Mouse (Mus musculus) MEL (cell line): ENCODE data around the gene Plekhg1. TPM values are rescaled to one million over a fixed set of nuclear protein-coding genes. Genes with fewer than 3 reads are reported as not detected.

Experiments used
- DNase-seq: peaks from one replicate; pipeline ENCODE4 v3.0.0; 2011; ENCODE audit warnings: low read depth, low spot score
- H3K27ac ChIP-seq: 2 replicates; pipeline ENCODE4 v1.5.1; 2012; ENCODE audit warnings: low read depth, mild to moderate bottlenecking, control low read depth, low read length, moderate library complexity; ENCODE audit not compliant: control insufficient read depth
- H3K27me3 ChIP-seq, 2 experiments: fragments of 150-350 bp in 1 of 2; sonication (generic) in 1 of 2; 2 replicates each; pipeline ENCODE4 v1.6.1; 2012; ENCODE audit warnings: low read length in 2 of 2, mild to moderate bottlenecking in 2 of 2, improper control_type of control experiment in 1 of 2, moderate library complexity in 1 of 2; ENCODE audit not compliant: insufficient read depth in 2 of 2, control insufficient read depth in 1 of 2
- H3K36me3 ChIP-seq, 2 experiments: 2 replicates each; pipeline ENCODE4 v1.6.1; 2012 to 2014; ENCODE audit warnings: low read length in 2 of 2, improper control_type of control experiment in 1 of 2, inconsistent platforms in 1 of 2, mild to moderate bottlenecking in 1 of 2; ENCODE audit not compliant: insufficient read depth in 2 of 2, control insufficient read depth in 1 of 2
- H3K4me1 ChIP-seq, 2 experiments: fragments of 150-350 bp in 1 of 2; sonication (generic) in 1 of 2; 2 replicates each; pipeline ENCODE4 v1.6.1; 2012; ENCODE audit warnings: low read length in 2 of 2, improper control_type of control experiment in 1 of 2, mild to moderate bottlenecking in 1 of 2; ENCODE audit not compliant: insufficient read depth in 2 of 2, control insufficient read depth in 1 of 2
- H3K4me3 ChIP-seq, 2 experiments: fragments of 150-350 bp in 1 of 2; sonication (generic) in 1 of 2; 2 replicates each; pipeline ENCODE4 v1.5.1; 2012; ENCODE audit warnings: low read depth in 2 of 2, low read length in 2 of 2, mild to moderate bottlenecking in 2 of 2, moderate library complexity in 2 of 2, control low read depth in 1 of 2, improper control_type of control experiment in 1 of 2; ENCODE audit not compliant: control insufficient read depth in 1 of 2, insufficient read depth in 1 of 2
- H3K79me2 ChIP-seq: 2 replicates; pipeline ENCODE4 v1.6.1; 2012; ENCODE audit warnings: mild to moderate bottlenecking, low read length, moderate library complexity; ENCODE audit not compliant: control insufficient read depth, poor library complexity, insufficient read depth
- H3K9ac ChIP-seq: 2 replicates; pipeline ENCODE4 v1.6.1; 2012; ENCODE audit warnings: low read depth, mild to moderate bottlenecking, control low read depth, low read length, moderate library complexity; ENCODE audit not compliant: control insufficient read depth, poor library complexity, severe bottlenecking
- H3K9me3 ChIP-seq: fragments of 150-350 bp; sonication (generic); replicated peaks from 2 replicates; pipeline ENCODE4 v1.6.1; 2012; ENCODE audit warnings: mild to moderate bottlenecking, low read length, improper control_type of control experiment, moderate library complexity; ENCODE audit not compliant: insufficient read depth
- CHD1 ChIP-seq: IDR thresholded peaks from 2 replicates; pipeline ENCODE4 v1.6.1; 2012; ENCODE audit warnings: low read depth, mild to moderate bottlenecking, inconsistent platforms, low read length, improper control_type of control experiment
- CHD2 ChIP-seq: IDR thresholded peaks from 2 replicates; pipeline ENCODE4 v1.6.1; 2011; ENCODE audit warnings: low read length, improper control_type of control experiment
- CTCF ChIP-seq, 3 experiments: IDR thresholded peaks in 2 of 3; conservative IDR thresholded peaks in 1 of 3; 2 replicates each; pipeline ENCODE4 v1.5.1; 2011 to 2012; ENCODE audit warnings: low read length in 3 of 3, low read depth in 2 of 3, mild to moderate bottlenecking in 2 of 3, improper control_type of control experiment in 1 of 3, inconsistent platforms in 1 of 3, mixed read lengths in 1 of 3, moderate library complexity in 1 of 3; ENCODE audit not compliant: control insufficient read depth in 1 of 3, insufficient read depth in 1 of 3, poor library complexity in 1 of 3, severe bottlenecking in 1 of 3
- ELF1 ChIP-seq: IDR thresholded peaks from 2 replicates; pipeline ENCODE4 v1.6.1; 2014; ENCODE audit warnings: low read depth, mild to moderate bottlenecking, inconsistent platforms, low read length, improper control_type of control experiment, moderate library complexity
- EP300 ChIP-seq, 2 experiments: IDR thresholded peaks; 2 replicates each; pipeline ENCODE4 v1.6.1; 2011; ENCODE audit warnings: improper control_type of control experiment in 2 of 2, low read length in 2 of 2, low read depth in 1 of 2, mild to moderate bottlenecking in 1 of 2
- ETS1 ChIP-seq: IDR thresholded peaks from 2 replicates; pipeline ENCODE4 v1.6.1; 2012; ENCODE audit warnings: low read depth, mild to moderate bottlenecking, inconsistent platforms, low read length, improper control_type of control experiment, moderate library complexity
- GABPA ChIP-seq: IDR thresholded peaks from 2 replicates; pipeline ENCODE4 v1.6.1; 2012; ENCODE audit warnings: low read depth, mild to moderate bottlenecking, inconsistent platforms, low read length, improper control_type of control experiment, moderate library complexity
- HCFC1 ChIP-seq: IDR thresholded peaks from 2 replicates; pipeline ENCODE4 v1.6.1; 2012; ENCODE audit warnings: low read depth, mild to moderate bottlenecking, inconsistent platforms, low read length, improper control_type of control experiment, moderate library complexity
- JUND ChIP-seq: IDR thresholded peaks from 2 replicates; pipeline ENCODE4 v1.6.1; 2011; ENCODE audit warnings: low read depth, mild to moderate bottlenecking, improper control_type of control experiment, low read length
- MAX ChIP-seq: IDR thresholded peaks from 2 replicates; pipeline ENCODE4 v1.6.1; 2011; ENCODE audit warnings: low read length, improper control_type of control experiment
- MAZ ChIP-seq: IDR thresholded peaks from 2 replicates; pipeline ENCODE4 v1.6.1; 2012; ENCODE audit warnings: low read depth, mild to moderate bottlenecking, inconsistent platforms, low read length, improper control_type of control experiment
- MYB ChIP-seq: IDR thresholded peaks from 2 replicates; pipeline ENCODE4 v1.6.1; 2011; ENCODE audit warnings: mild to moderate bottlenecking, low read depth, low read length, improper control_type of control experiment
- NRF1 ChIP-seq: IDR thresholded peaks from 2 replicates; pipeline ENCODE4 v1.6.1; 2014; ENCODE audit warnings: low read depth, mild to moderate bottlenecking, inconsistent platforms, low read length, improper control_type of control experiment, moderate library complexity; ENCODE audit not compliant: poor library complexity, insufficient read depth, severe bottlenecking
- POLR2A ChIP-seq, 2 experiments: IDR thresholded peaks; 2 replicates each; pipeline ENCODE4 v1.6.1; 2011 to 2012; ENCODE audit warnings: low read length in 2 of 2, mild to moderate bottlenecking in 2 of 2, control low read depth in 1 of 2, improper control_type of control experiment in 1 of 2, low read depth in 1 of 2, moderate library complexity in 1 of 2; ENCODE audit not compliant: control insufficient read depth in 1 of 2, insufficient read depth in 1 of 2, poor library complexity in 1 of 2
- RAD21 ChIP-seq: IDR thresholded peaks from 2 replicates; pipeline ENCODE4 v1.6.1; 2011; ENCODE audit warnings: mild to moderate bottlenecking, low read depth, low read length, improper control_type of control experiment
- RCOR1 ChIP-seq: IDR thresholded peaks from 2 replicates; pipeline ENCODE4 v1.6.1; 2012; ENCODE audit warnings: low read depth, mild to moderate bottlenecking, inconsistent platforms, low read length, improper control_type of control experiment
- SIN3A ChIP-seq: IDR thresholded peaks from 2 replicates; pipeline ENCODE4 v1.6.1; 2012; ENCODE audit warnings: low read length, improper control_type of control experiment, inconsistent platforms
- SMC3 ChIP-seq: IDR thresholded peaks from 2 replicates; pipeline ENCODE4 v1.6.1; 2011; ENCODE audit warnings: low read depth, low read length, improper control_type of control experiment
- TBP ChIP-seq: IDR thresholded peaks from 2 replicates; pipeline ENCODE4 v1.8.0; 2011; ENCODE audit warnings: low read depth, low read length, improper control_type of control experiment
- UBTF ChIP-seq: IDR thresholded peaks from 2 replicates; pipeline ENCODE4 v1.6.1; 2012; ENCODE audit warnings: low read depth, mild to moderate bottlenecking, inconsistent platforms, low read length, improper control_type of control experiment, moderate library complexity, borderline replicate concordance; ENCODE audit not compliant: insufficient read depth
- USF1 ChIP-seq: IDR thresholded peaks from 2 replicates; pipeline ENCODE4 v1.6.1; 2014; ENCODE audit warnings: low read depth, mild to moderate bottlenecking, inconsistent platforms, low read length, improper control_type of control experiment, moderate library complexity
- USF2 ChIP-seq, 2 experiments: IDR thresholded peaks; 2 replicates each; pipeline ENCODE4 v1.6.1; 2011 to 2012; ENCODE audit warnings: improper control_type of control experiment in 2 of 2, low read length in 2 of 2, borderline replicate concordance in 1 of 2, inconsistent platforms in 1 of 2, low read depth in 1 of 2, mild to moderate bottlenecking in 1 of 2; ENCODE audit not compliant: insufficient read depth in 1 of 2
- ZNF384 ChIP-seq: IDR thresholded peaks from 2 replicates; pipeline ENCODE4 v1.6.1; 2012; ENCODE audit warnings: low read depth, mild to moderate bottlenecking, inconsistent platforms, low read length, improper control_type of control experiment
- polyA plus RNA-seq, 2 experiments: library from polyadenylated mRNA; stranded (reverse) in 1 of 2; unstranded in 1 of 2; fragments of >175 nt in 1 of 2; fragments of >200 nt in 1 of 2; gene quantifications; 2 replicates each; pipeline versions ENCODE4 v1.2.1 to v1.2.4; 2012; ENCODE audit warnings: low replicate concordance in 2 of 2, low read depth in 1 of 2; ENCODE audit not compliant: insufficient read length in 2 of 2, insufficient read depth in 1 of 2, missing spikeins in 1 of 2
- total RNA-seq: library from RNA; depleted of rRNA; stranded (reverse); fragments of 300-350 nt; gene quantifications from 2 replicates; pipeline ENCODE4 v1.2.3, GENCODE M21; 2012

Gene Plekhg1
- total and polyA plus RNA-seq, 3 experiments = 0.01 TPM; not detected in 2

DNA sequence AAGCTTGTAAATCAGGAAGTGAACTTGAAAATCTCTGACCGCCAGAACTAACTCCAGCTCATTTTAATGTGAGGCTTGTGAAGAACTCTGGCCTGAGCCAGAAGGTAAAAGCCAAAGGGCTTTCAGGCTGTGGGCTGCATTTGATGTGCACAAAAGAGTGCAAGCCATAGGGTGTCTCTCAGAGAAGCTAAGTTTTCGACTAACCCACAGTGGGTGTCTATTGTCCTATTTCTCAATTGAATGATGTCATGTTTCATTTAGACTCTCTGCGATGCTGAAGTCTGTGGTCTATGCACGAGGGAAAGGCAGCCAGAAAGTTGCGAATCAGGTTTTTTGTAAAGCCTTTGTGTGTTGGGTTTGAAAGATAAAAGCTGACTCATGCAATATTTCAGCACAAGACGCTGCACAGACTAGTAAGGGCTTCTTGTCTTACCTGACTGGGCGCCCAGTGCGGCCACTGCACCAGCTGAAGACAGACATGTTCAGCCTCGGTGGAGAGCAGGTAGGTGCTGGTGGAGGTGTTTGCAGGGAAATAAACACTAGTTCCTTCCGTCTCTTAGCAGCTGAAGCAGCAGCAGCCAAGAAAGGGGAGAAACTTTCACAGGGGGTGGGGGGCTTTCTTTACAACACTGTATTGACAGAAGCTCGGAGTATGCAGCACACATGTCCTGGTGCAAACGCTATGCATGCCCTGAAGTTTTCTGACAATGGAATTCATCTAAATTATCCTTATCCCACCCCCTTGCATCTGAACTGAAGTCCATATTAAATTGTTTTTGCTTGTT lies 123.4 kb downstream of the Plekhg1 start:
- Histone ChIP-seq H3K79me2 (no peaks in the 10 kb centered on the region), H3K36me3 (no peaks in the 10 kb centered on the region), H3K9ac (no peak overlapping the region), H3K9me3 (no peaks in the 10 kb centered on the region), H3K27me3 (no peaks in the 10 kb centered on the region), H3K4me1 (no peaks in the 10 kb centered on the region), H3K27ac (no peak overlapping the region), H3K4me3 (no peak overlapping the region)
- DNase-seq = no peak
- TF ChIP-seq HCFC1 = no peak
- TF ChIP-seq RAD21 = no peak
- no peak for TF ChIP-seq MYB
- no peak for TF ChIP-seq GABPA
- no peak for TF ChIP-seq NRF1
- no peak for TF ChIP-seq MAZ
- no peak for TF ChIP-seq POLR2A (IDR thresholded peaks at IDR 0.05; ENCODE audit: control insufficient read depth in 1 of 2, insufficient read depth in 1 of 2, low read depth in 1 of 2, low read length in 2 of 2, poor library complexity in 1 of 2)
- no peak for TF ChIP-seq CHD1
- TF ChIP-seq MAX = no peak
- TF ChIP-seq UBTF = no peak
- no peak for TF ChIP-seq CTCF (IDR thresholded peaks at IDR 0.05 in 2 of 3, conservative IDR thresholded peaks at IDR 0.05 in 1 of 3; ENCODE audit: control insufficient read depth in 1 of 3, insufficient read depth in 1 of 3, low read depth in 2 of 3, low read length in 3 of 3, poor library complexity in 1 of 3, severe bottlenecking in 1 of 3)
- TF ChIP-seq TBP = no peak
- no peak for TF ChIP-seq USF1

DNA sequence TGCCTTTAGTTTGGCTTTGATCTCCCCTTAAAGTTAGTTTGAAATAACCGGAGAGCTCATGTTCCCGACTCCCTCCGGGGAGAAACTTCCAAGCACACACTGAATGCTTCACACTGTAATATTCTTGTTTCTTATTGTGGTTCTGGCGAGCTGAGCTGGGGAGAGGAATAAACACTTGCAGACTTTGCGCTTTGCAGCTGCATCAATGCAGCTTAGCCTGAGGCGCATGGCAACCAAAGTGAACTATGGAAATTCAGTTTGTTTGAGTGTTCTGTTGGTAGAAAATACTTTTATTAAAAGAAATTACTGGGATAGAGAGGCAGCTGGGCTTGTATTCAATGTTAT lies 124.0 kb downstream of the Plekhg1 start:
- Histone ChIP-seq H3K9ac (no peak overlapping the region), H3K27me3 (no peaks in the 10 kb centered on the region), H3K4me3 (no peak overlapping the region), H3K4me1 (no peaks in the 10 kb centered on the region), H3K9me3 (no peaks in the 10 kb centered on the region), H3K79me2 (no peaks in the 10 kb centered on the region), H3K36me3 (no peaks in the 10 kb centered on the region), H3K27ac (no peak overlapping the region)
- no peak for DNase-seq
- no peak for TF ChIP-seq CHD2
- no peak for TF ChIP-seq JUND
- no peak for TF ChIP-seq HCFC1
- no peak for TF ChIP-seq USF2 (IDR thresholded peaks at IDR 0.05; ENCODE audit: borderline replicate concordance in 1 of 2, insufficient read depth in 1 of 2, low read depth in 1 of 2, low read length in 2 of 2)
- TF ChIP-seq CHD1 = no peak
- TF ChIP-seq TBP = no peak
- TF ChIP-seq ETS1 = no peak
- TF ChIP-seq UBTF = no peak
- no peak for TF ChIP-seq SIN3A
- TF ChIP-seq SMC3 = no peak
- no peak for TF ChIP-seq GABPA
- TF ChIP-seq RCOR1 = no peak
- TF ChIP-seq EP300 (IDR thresholded peaks at IDR 0.05; ENCODE audit: low read depth in 1 of 2, low read length in 2 of 2) = no peak
- TF ChIP-seq ZNF384 = no peak
- no peak for TF ChIP-seq NRF1
- TF ChIP-seq ELF1 = no peak
